Mouse (Mus musculus) myocyte (in vitro differentiated cells): ENCODE results near the gene Myf5.

Experiments
- E2F4 ChIP-seq: IDR thresholded peaks from one replicate; pipeline ENCODE4 v1.6.1; 2011; ENCODE audit warnings: mild to moderate bottlenecking, control low read depth, moderate library complexity; ENCODE audit not compliant: insufficient read depth
- MAX ChIP-seq: IDR thresholded peaks from one replicate; pipeline ENCODE4 v1.6.1; 2011; ENCODE audit warnings: low read depth, mild to moderate bottlenecking, control low read depth
- MYOD1 ChIP-seq, 3 experiments: IDR thresholded peaks; one replicate each; pipeline ENCODE4 v1.6.1; 2011; ENCODE audit warnings: control low read depth in 2 of 3, low read depth in 2 of 3, mild to moderate bottlenecking in 2 of 3, moderate library complexity in 1 of 3; ENCODE audit not compliant: insufficient read length in 2 of 3, control insufficient read depth in 1 of 3
- MYOG ChIP-seq, 3 experiments: IDR thresholded peaks; one replicate each; pipeline ENCODE4 v1.6.1; 2011; ENCODE audit warnings: control low read depth in 2 of 3, low read depth in 2 of 3, mild to moderate bottlenecking in 2 of 3; ENCODE audit not compliant: insufficient read length in 2 of 3, control insufficient read depth in 1 of 3, insufficient read depth in 1 of 3
- POLR2A ChIP-seq: IDR thresholded peaks from one replicate; pipeline ENCODE4 v1.6.1; 2011; ENCODE audit warnings: low read depth, mild to moderate bottlenecking, control low read depth, moderate library complexity; ENCODE audit not compliant: insufficient read length
- POLR2AphosphoS2 ChIP-seq: IDR thresholded peaks from one replicate; pipeline ENCODE4 v1.6.1; 2011; ENCODE audit warnings: low read depth, control low read depth; ENCODE audit not compliant: insufficient read length
- SRF ChIP-seq: IDR thresholded peaks from one replicate; pipeline ENCODE4 v1.6.1; 2011; ENCODE audit warnings: low read depth; ENCODE audit not compliant: control insufficient read depth, insufficient read length
- TCF12 ChIP-seq: IDR thresholded peaks from one replicate; pipeline ENCODE4 v1.6.1; 2011; ENCODE audit warnings: mild to moderate bottlenecking, control low read depth; ENCODE audit not compliant: poor library complexity, insufficient read depth, severe bottlenecking
- USF1 ChIP-seq: IDR thresholded peaks from one replicate; pipeline ENCODE4 v1.6.1; 2011; ENCODE audit warnings: low read depth, mild to moderate bottlenecking, control low read depth, moderate library complexity

- no peak for TF ChIP-seq MYOG (IDR thresholded peaks at IDR 0.05; ENCODE audit: control insufficient read depth in 1 of 3, insufficient read depth in 1 of 3, insufficient read length in 2 of 3, low read depth in 2 of 3)
- TF ChIP-seq POLR2A, result no peak
- TF ChIP-seq SRF, result no peak
- no peak for TF ChIP-seq USF1
- no peak for TF ChIP-seq MYOD1 (IDR thresholded peaks at IDR 0.05; ENCODE audit: control insufficient read depth in 1 of 3, insufficient read length in 2 of 3, low read depth in 2 of 3)
- TF ChIP-seq POLR2AphosphoS2, result no peak
- no peak for TF ChIP-seq TCF12
- no peak for TF ChIP-seq MAX
- no peak for TF ChIP-seq E2F4
These were observed 2.9 kb upstream of the Myf5 start for GRCm38 (mm10) chr10:107488654-107489315.
